Mouse (Mus musculus): ENCODE data around the gene Actn1.

Gene Actn1

GRCm38 (mm10) chr12:80218784-80219183 is 41.4 kb downstream of the Actn1 start:
- no peak for TF ChIP-seq GATA4 (IDR thresholded peaks at IDR 0.05; ENCODE audit: insufficient replicate concordance, low read length)

GRCm38 (mm10) chr12:80218045-80218611 is 42.0 kb downstream of the Actn1 start:
- no peak for TF ChIP-seq GATA4 (IDR thresholded peaks at IDR 0.05; ENCODE audit: insufficient replicate concordance, low read length)

- TF ChIP-seq GATA4 (IDR thresholded peaks at IDR 0.05; ENCODE audit: insufficient replicate concordance, low read length) = no peak
These were observed 43.1 kb downstream of the Actn1 start for GRCm38 (mm10) chr12:80217049-80217448.

GRCm38 (mm10) chr12:80216258-80216881 is 43.8 kb downstream of the Actn1 start:
- peak; percentile 92 for TF ChIP-seq GATA4 (IDR thresholded peaks at IDR 0.05; ENCODE audit: insufficient replicate concordance, low read length)

- no peak for TF ChIP-seq GATA4 (IDR thresholded peaks at IDR 0.05; ENCODE audit: insufficient replicate concordance, low read length)
These were observed 46.4 kb downstream of the Actn1 start for GRCm38 (mm10) chr12:80213810-80214209.

GRCm38 (mm10) chr12:80213263-80213662 is 46.9 kb downstream of the Actn1 start:
- no peak for TF ChIP-seq GATA4 (IDR thresholded peaks at IDR 0.05; ENCODE audit: insufficient replicate concordance, low read length)

GRCm38 (mm10) chr12:80210791-80211612 is 49.2 kb downstream of the Actn1 start:
- no peak for TF ChIP-seq GATA4 (IDR thresholded peaks at IDR 0.05; ENCODE audit: insufficient replicate concordance, low read length)

- no peak for TF ChIP-seq GATA4 (IDR thresholded peaks at IDR 0.05; ENCODE audit: insufficient replicate concordance, low read length)
These were observed 50.3 kb downstream of the Actn1 start for GRCm38 (mm10) chr12:80209914-80210313.

GRCm38 (mm10) chr12:80208126-80208820 is 51.9 kb downstream of the Actn1 start:
- no peak for TF ChIP-seq GATA4 (IDR thresholded peaks at IDR 0.05; ENCODE audit: insufficient replicate concordance, low read length)

GRCm38 (mm10) chr12:80203284-80203683 is 56.9 kb downstream of the Actn1 start:
- TF ChIP-seq GATA4 (IDR thresholded peaks at IDR 0.05; ENCODE audit: insufficient replicate concordance, low read length) = no peak

- TF ChIP-seq GATA4 (IDR thresholded peaks at IDR 0.05; ENCODE audit: insufficient replicate concordance, low read length) = no peak
These were observed 60.4 kb downstream of the Actn1 start for GRCm38 (mm10) chr12:80199738-80200137.

GRCm38 (mm10) chr12:80198487-80198886 is 61.7 kb downstream of the Actn1 start:
- TF ChIP-seq GATA4 (IDR thresholded peaks at IDR 0.05; ENCODE audit: insufficient replicate concordance, low read length) = no peak

- no peak for TF ChIP-seq GATA4 (IDR thresholded peaks at IDR 0.05; ENCODE audit: insufficient replicate concordance, low read length)
These were observed 62.8 kb downstream of the Actn1 start for GRCm38 (mm10) chr12:80197343-80197742.

- no peak for TF ChIP-seq GATA4 (IDR thresholded peaks at IDR 0.05; ENCODE audit: insufficient replicate concordance, low read length)
These were observed 68.4 kb downstream of the Actn1 start for GRCm38 (mm10) chr12:80191806-80192205.

GRCm38 (mm10) chr12:80191371-80191770 is 68.8 kb downstream of the Actn1 start:
- no peak for TF ChIP-seq GATA4 (IDR thresholded peaks at IDR 0.05; ENCODE audit: insufficient replicate concordance, low read length)

Data from liver, adult (tissue).